Mouse (Mus musculus): ENCODE results near the gene Atf3. TPM values are rescaled to one million over a fixed set of nuclear protein-coding genes. Genes with fewer than 3 reads are reported as not detected.

Atf3 gene
- total and polyA plus RNA-seq, 3 experiments, result 1.1 to 3.6 (median 3.0) TPM

- no peak for DNase-seq
Measured at GRCm38 (mm10) chr1:191230355-191230931, 12.6 kb upstream of the Atf3 start.

- DNase-seq, result no peak
Measured at GRCm38 (mm10) chr1:191226570-191226969, 8.7 kb upstream of the Atf3 start.

GRCm38 (mm10) chr1:191225771-191226170 lies 7.9 kb upstream of the Atf3 start:
- no peak for DNase-seq

- peak; percentile 39 for DNase-seq
Measured at GRCm38 (mm10) chr1:191224981-191225703, 7.3 kb upstream of the Atf3 start.

GRCm38 (mm10) chr1:191224302-191224980 lies 6.6 kb upstream of the Atf3 start:
- peak; percentile 94 for DNase-seq

GRCm38 (mm10) chr1:191223930-191224301 lies 6.1 kb upstream of the Atf3 start:
- no peak for DNase-seq

- peak; percentile 93 for DNase-seq
Measured at GRCm38 (mm10) chr1:191222031-191222430, 4.2 kb upstream of the Atf3 start.

- no peak for DNase-seq
Measured at GRCm38 (mm10) chr1:191220588-191220987, 2.7 kb upstream of the Atf3 start.

- DNase-seq, result no peak
Measured at GRCm38 (mm10) chr1:191219748-191220147, 1.9 kb upstream of the Atf3 start.

- DNase-seq, result no peak
Measured at GRCm38 (mm10) chr1:191218583-191218982, 744 bp upstream of the Atf3 start.

GRCm38 (mm10) chr1:191215776-191216661 lies 1.8 kb downstream of the Atf3 start:
- DNase-seq, result peak; percentile 79

- no peak for DNase-seq
Measured at GRCm38 (mm10) chr1:191211096-191211495, 6.7 kb downstream of the Atf3 start.

GRCm38 (mm10) chr1:191205791-191206190 lies 12.0 kb downstream of the Atf3 start:
- no peak for DNase-seq

GRCm38 (mm10) chr1:191204876-191205275 lies 13.0 kb downstream of the Atf3 start:
- no peak for DNase-seq

- no peak for DNase-seq
Measured at GRCm38 (mm10) chr1:191203496-191203895, 14.3 kb downstream of the Atf3 start.

- no peak for DNase-seq
Measured at GRCm38 (mm10) chr1:191202208-191202952, 15.5 kb downstream of the Atf3 start.

- DNase-seq, result no peak
Measured at GRCm38 (mm10) chr1:191200816-191201602, 16.8 kb downstream of the Atf3 start.

- DNase-seq, result no peak
Measured at GRCm38 (mm10) chr1:191197916-191198315, 19.9 kb downstream of the Atf3 start.

GRCm38 (mm10) chr1:191196016-191196415 lies 21.8 kb downstream of the Atf3 start:
- no peak for DNase-seq

GRCm38 (mm10) chr1:191193657-191194424 lies 24.0 kb downstream of the Atf3 start:
- DNase-seq, result no peak

Data from adrenal gland, adult 2 months (tissue).